Mouse (Mus musculus) brain, embryonic 14.5 days (tissue): ENCODE results near the gene Zfp663. TPM values are rescaled to one million over a fixed set of nuclear protein-coding genes. Genes with fewer than 3 reads are reported as not detected.

Experiments
- DNase-seq: peaks from one replicate; pipeline ENCODE4 v3.0.0-alpha.2; 2011; ENCODE audit warnings: low read depth
- CTCF ChIP-seq: fragments of 200-500 bp; IDR thresholded peaks from 2 replicates; pipeline ENCODE4 v1.5.1; 2012; ENCODE audit warnings: inconsistent platforms, mild to moderate bottlenecking, moderate library complexity, borderline replicate concordance; ENCODE audit not compliant: insufficient read depth, insufficient read length; ENCODE audit errors: extremely low read depth
- POLR2A ChIP-seq: fragments of 200-500 bp; IDR thresholded peaks from 2 replicates; pipeline ENCODE4 v1.6.1; 2012; ENCODE audit warnings: mild to moderate bottlenecking, inconsistent platforms, borderline replicate concordance; ENCODE audit not compliant: poor library complexity, insufficient read depth, insufficient read length, severe bottlenecking; ENCODE audit errors: extremely low read depth
- polyA plus RNA-seq: library from polyadenylated mRNA; depleted of rRNA; stranded (reverse); fragments of >200 nt; gene quantifications from 2 replicates; pipeline ENCODE4 v1.2.3, GENCODE M21; 2012

Zfp663 gene
- polyA plus RNA-seq, 1 experiment = 7.2 TPM

DNA sequence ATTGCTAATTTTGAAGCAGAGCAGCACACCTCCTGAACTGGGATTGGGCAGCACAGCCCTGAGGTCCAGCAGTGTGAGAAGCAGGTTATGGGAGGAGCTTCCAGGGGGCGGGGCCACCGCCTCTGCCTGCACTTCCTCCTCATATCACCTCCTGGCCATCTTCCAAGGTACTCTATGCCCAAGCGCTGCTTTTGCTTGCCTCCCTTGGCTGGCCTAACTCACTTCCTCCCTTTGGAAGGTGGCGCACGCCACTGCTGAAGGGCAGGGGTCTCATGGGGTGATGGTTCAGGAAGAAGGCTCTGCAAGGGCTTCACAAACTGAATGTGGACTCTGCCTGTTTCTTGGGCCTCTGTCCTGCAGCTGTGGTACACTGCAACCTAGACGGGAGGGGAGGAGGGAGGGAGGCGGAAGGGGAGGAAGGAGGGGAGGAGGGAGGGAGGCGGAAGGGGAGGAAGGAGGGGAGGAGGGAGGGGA lies 1.4 kb downstream of the Zfp663 start:
- DNase-seq = peak; percentile 28

DNA sequence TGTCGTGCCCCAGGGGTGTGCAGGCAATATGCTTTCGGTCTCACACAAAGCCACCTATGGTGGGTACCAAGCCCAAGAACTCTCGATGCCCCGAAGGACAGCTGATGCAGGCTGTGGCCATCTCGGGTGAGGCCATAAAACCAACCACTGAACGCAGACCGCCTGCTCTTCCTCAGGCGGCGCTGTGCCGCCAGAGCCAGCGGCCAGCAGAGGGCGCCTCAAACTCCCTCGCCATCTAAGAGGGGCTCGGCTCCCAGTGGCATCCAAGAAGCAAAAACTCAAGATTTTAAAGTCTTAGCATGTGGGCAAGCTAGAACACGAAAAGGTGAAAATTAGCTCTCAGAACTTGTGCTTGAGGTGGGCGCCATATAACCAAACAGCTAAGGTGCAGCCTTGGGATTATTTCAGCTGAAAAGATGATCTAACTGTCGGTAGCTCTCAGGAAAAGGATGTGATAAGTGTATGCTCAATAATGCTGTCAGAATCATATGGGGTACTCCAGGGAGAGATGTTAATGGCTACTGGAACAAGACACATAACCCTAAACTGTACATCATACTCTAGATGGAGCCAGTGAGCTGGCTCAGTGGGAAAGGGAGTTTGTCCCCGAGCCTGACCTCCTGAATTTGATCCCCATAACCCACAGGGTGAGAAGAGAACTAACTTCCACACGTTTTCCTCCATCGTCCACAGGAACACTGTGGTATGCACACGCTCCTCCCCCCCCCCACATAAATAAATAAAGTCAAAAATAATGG lies 4.0 kb downstream of the Zfp663 start:
- peak; percentile 79 for DNase-seq
- TF ChIP-seq POLR2A (no peak), CTCF (peak; percentile 98)

More for the DNA sequence above, 1.4 kb downstream of the Zfp663 start:
- TF ChIP-seq CTCF = no peak
- no peak for TF ChIP-seq POLR2A

DNA sequence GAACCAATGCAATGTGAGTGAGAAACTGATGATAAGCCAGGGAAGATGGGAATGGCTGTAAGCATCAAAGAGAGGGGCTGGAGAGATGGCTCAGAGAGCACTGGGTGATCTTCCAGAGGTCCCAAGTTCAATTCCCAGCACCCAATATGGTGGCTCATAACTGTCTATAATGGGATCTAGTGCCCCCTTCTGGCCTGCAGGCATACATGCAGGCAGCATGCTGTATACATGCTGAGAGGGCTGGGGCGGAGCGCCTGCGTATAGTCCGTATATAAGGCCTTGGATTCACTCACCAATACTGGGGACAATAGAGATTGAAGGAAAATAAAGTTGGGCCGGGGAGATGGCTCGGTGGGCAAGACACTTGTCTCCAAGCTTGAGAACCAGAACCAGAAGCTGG lies 5.2 kb downstream of the Zfp663 start:
- no peak for DNase-seq
- TF ChIP-seq CTCF = peak; percentile 23; the same call in 1 of the 2 replicates
- no peak for TF ChIP-seq POLR2A

DNA sequence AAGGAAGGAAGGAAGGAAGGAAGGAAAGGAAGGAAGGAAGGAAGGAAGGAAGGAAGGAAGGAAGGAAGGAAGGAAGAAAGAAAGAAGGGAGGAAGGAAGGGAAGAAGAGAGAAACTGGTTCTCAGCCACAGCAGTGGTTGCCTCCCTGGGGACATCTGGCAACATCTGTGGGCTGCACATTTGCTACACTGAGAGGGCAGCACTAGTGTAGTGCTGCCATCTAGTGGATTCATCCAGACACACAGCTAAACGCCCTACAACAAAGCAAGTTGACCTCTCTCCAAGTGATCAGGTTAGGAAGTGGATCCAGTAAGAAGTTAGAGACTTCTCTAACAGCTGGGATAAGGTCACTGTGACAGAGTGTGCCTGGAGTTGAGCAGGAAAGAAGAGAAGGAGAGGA lies 7.7 kb downstream of the Zfp663 start:
- TF ChIP-seq CTCF (peak; percentile 85), POLR2A (no peak)
- DNase-seq = peak; percentile 87

DNA sequence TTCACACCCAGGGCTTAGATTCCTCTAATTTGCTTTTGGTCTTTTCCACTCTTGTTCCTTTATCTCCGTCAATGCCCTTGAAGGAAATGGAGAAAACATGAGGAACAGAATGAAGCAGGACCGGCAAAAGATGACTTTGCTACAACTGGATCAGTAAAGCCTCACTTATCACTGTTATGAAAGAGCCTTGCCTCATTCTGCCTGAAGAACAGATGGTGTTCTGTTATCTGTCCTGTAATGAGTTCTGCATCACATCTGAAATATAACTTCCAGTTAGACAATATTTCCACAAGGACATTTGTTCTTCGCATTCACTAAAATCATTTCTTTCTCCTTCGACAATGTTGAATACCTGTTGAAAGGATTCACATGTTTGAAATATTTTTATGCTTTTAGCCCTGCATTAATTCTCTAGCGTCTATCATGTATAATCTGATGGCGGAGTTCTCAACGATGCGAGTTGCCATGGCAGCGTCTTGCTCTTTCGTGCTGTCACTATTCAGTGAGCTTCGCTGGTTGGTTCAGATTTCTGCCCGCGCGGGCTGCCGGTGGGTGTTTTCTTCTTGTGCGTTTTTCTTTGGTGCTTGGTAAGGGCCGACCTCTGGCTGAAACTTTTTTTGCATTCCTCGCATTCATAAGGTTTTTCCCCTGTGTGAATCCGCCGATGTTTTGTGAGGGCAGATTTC lies 16.6 kb downstream of the Zfp663 start:
- DNase-seq = no peak
- no peak for TF ChIP-seq CTCF
- no peak for TF ChIP-seq POLR2A

DNA sequence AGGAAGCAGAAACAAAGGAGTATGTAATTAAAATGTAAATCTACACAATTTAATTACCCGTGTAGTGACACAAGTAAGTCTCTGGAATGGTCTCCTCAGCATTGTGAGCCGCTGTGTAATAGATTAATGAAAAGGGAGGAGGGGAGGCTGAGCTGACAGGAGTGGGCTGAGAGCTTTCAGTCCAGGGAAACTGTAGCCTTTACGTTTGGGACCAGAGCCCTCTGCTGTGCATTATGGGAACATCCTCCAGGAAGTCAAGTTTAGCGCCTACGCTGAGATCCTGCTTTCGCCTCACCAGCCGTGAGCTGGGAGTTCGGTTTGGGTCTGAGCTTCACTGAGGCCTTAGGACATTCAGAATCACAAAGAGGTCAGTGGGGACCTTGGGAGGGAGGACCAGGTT lies 19.1 kb downstream of the Zfp663 start:
- DNase-seq = peak; percentile 87
- TF ChIP-seq POLR2A (no peak), CTCF (peak; percentile 70)

DNA sequence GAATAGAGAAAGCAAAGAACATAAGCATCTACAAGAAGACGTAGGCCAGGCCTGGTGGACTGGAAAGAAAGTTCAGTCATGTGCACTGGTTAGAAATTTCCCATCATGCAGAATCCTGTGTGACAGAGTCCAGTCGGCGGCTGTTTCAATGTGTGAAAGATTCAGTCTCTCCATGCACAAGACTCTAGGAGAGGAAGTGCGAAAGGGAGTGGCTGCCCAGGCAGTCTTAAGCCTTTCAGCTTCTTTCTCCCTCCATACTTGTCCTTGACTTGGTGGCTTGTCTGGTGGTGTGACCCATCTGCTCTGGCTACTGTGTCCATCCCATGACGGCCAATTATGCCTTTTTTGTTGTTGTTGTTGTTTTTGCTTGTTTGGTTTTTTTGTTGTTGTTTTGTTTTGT lies 22.3 kb downstream of the Zfp663 start:
- TF ChIP-seq POLR2A = no peak
- TF ChIP-seq CTCF = no peak

DNA sequence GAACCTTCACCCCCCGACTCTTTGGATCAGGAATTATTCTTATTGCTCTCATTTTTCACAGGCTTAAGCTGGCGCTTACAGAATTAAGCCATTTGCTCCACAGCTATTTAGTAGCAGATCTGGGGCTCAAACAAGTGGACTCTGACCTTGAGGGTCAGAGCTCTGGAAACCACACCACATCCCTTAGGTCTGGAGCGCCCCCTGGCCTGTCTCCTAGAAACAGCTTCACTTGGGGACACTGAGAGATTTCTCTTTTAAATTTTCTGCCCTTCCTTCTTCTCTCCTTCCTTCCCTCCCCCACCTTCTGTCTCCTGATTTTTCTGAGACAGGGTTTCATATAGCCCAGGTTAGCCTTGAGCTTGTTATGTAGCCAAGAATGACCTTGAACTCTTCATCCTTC lies 31.3 kb downstream of the Zfp663 start:
- TF ChIP-seq POLR2A (no peak), CTCF (peak; percentile 65; the same call in 1 of the 2 replicates)
- DNase-seq = peak; percentile 61

More for the DNA sequence above, 22.3 kb downstream of the Zfp663 start:
- DNase-seq = no peak

DNA sequence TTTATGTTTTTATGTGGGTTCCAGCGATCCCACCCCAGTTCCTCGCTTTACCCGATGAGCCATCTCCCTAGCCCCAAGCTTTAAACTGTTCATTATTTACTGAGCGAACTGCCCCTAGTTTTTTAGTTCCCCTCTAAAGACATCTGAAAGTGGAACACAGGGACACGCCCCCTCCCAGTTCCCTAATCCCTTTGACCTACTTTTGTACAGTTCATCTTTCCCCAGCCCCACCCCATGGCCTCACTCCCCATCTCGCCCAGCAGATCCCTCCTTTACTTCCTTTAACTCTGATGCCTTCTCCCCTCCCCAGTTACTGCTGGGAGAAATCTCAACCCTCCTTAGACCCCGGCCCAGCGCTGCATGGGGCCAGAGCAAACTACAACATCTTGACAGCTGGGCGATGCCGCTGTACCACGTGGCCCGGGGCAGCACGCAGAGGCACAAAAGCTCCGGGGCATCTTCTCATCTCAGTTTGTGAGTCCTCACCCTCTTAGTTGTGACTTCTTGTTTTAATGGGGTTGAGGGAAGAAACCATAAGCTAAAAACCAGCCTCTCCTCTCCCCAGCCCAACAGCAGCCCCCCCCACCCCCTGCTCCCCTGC lies 35.8 kb downstream of the Zfp663 start:
- TF ChIP-seq CTCF (no peak), POLR2A (no peak)
- no peak for DNase-seq

DNA sequence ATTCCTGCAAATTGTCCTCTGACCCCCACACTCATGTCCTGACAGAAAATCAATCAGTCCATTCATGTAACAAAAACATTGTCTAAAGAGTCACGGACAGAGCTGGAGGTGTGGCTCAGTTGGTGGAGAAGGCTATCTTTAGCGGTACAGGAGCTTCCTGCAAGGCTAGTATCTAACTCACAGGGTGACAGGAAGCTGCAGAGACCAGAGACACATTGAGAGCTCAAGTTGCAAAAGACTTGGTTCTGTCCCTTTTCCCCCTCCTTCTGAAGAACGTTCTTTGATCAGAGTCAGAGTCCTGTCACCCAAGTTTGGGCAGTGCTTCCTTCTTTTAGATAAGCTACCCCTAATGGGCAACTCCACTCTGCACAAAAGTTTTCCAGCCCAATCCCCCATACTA lies 38.8 kb downstream of the Zfp663 start:
- DNase-seq = no peak
- TF ChIP-seq CTCF (no peak), POLR2A (no peak)

DNA sequence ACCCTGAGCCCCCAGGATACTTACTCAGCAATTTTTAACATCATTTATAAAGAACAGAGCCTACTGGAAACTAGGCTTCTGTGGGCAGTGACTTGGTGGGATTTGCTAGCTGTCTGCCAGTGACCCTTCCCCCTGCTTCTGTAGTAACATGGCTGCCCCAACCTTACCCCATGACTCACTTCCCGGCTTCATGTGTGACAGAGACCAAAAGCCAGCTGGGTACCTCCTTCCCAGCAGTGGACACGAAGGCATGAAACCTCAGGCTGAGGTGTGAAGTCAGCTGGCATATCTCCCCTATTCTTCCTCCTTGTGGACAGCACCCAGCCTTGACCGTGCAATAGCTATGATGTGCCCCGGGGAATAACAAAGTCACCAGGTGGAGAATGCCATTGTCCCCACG lies 39.8 kb downstream of the Zfp663 start:
- TF ChIP-seq CTCF (no peak), POLR2A (no peak)
- DNase-seq = no peak
